Mouse (Mus musculus) splenic B cell, adult 2 months (primary cell): ENCODE results near the gene Slc45a2.

ENCODE experiments used
- DNase-seq: peaks from one replicate; pipeline ENCODE4 v3.0.0-alpha.2; 2011; ENCODE audit warnings: low read depth, low spot score
- H3K27me3 ChIP-seq: 2 replicates; pipeline ENCODE4 v1.6.1; 2012; ENCODE audit warnings: mild to moderate bottlenecking, low read length, moderate library complexity, mixed read lengths; ENCODE audit not compliant: control insufficient read depth, poor library complexity, insufficient read depth, severe bottlenecking
- H3K36me3 ChIP-seq: 2 replicates; pipeline ENCODE4 v1.6.1; 2012; ENCODE audit warnings: mild to moderate bottlenecking, low read length, moderate library complexity, mixed read lengths; ENCODE audit not compliant: control insufficient read depth, poor library complexity, insufficient read depth, severe bottlenecking

Slc45a2 gene

GRCm38 (mm10) chr15:11000421-11000820 lies at the start of gene Slc45a2:
TSS of gene Slc45a2 (plus strand) at chr15:11000721.
- H3K27me3 ChIP-seq, result no peaks in the 10 kb centered on the region
- H3K36me3 ChIP-seq, result 0 out of 2 replicates have a peak, but pooled peaks cover 2% of the 10 kb centered on the region
- no peak for DNase-seq

GRCm38 (mm10) chr15:10951951-10952759 lies 48.4 kb upstream of the Slc45a2 start, which contains the start of gene C1qtnf3:
TSS of gene C1qtnf3 (plus strand) at chr15:10952332.
- Histone ChIP-seq H3K27me3 (no peaks in the 10 kb centered on the region), H3K36me3 (no peaks in the 10 kb centered on the region)
- DNase-seq, result no peak

- no peaks in the 10 kb centered on the region for H3K36me3 ChIP-seq
- no peaks in the 10 kb centered on the region for H3K27me3 ChIP-seq
- DNase-seq, result no peak
Observed at GRCm38 (mm10) chr15:10952760-10953305, 47.7 kb upstream of the Slc45a2 start.

- no peak for DNase-seq
- no peaks in the 10 kb centered on the region for H3K27me3 ChIP-seq
Observed at GRCm38 (mm10) chr15:10953465-10953864, 47.1 kb upstream of the Slc45a2 start.

DNA sequence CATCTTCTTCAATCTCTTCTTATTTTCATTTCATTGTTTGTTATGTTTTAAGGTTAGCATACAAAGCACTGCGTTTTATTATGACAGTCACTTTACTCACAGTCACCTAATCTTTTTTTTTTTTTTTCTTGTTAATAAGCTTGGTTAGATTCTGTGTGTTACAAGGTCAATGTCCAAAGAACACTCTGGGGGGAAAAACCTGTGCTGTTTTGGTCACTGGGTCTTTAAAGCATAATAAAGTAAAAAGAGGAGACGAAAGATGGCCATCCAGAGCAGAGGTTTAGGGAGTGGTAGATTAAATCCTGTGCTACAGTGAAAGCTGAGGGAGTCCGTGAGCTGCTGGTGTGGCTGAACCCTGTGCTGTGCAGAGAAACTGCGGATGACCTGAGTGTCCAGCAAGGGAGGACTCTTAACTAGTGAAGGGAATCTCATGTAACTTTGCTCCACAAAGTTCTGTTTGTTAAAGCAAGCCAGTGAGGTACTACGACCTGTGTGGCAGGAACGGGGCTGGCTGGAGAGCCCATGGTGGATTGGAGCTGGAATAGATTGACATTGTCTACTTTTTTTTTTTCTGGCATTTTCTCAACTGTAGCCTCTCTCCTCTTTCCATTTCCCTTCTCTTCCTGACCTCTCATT lies 46.0 kb upstream of the Slc45a2 start:
- Histone ChIP-seq H3K36me3 (no peaks in the 10 kb centered on the region), H3K27me3 (no peaks in the 10 kb centered on the region)
- DNase-seq, result no peak

More at GRCm38 (mm10) chr15:10953465-10953864, 47.1 kb upstream of the Slc45a2 start:
- no peaks in the 10 kb centered on the region for H3K36me3 ChIP-seq

GRCm38 (mm10) chr15:10955156-10955555 lies 45.4 kb upstream of the Slc45a2 start:
- DNase-seq, result no peak
- no peaks in the 10 kb centered on the region for H3K27me3 ChIP-seq

DNA sequence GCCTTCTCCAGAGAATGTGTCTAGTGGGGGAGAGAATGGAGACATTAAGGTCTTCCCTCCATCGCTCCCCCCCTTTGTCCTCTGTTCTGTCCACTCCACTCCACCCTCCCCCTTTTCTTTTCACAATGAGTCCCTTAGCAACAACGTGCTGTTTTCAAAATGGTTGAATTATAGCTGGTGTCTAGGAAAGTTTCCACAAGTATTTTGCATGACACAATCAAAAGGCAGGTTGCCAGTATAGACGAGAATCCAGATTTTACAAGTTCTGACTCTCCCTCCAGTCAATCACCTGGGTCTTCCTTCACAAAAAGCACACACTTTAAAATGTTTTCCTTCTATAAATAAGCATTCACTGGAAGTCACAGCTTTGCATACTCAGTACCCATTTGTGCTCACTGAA lies 43.8 kb upstream of the Slc45a2 start:
- no peaks in the 10 kb centered on the region for H3K27me3 ChIP-seq
- H3K36me3 ChIP-seq, result no peaks in the 10 kb centered on the region
- DNase-seq, result no peak

More at GRCm38 (mm10) chr15:10955156-10955555, 45.4 kb upstream of the Slc45a2 start:
- no peaks in the 10 kb centered on the region for H3K36me3 ChIP-seq

DNA sequence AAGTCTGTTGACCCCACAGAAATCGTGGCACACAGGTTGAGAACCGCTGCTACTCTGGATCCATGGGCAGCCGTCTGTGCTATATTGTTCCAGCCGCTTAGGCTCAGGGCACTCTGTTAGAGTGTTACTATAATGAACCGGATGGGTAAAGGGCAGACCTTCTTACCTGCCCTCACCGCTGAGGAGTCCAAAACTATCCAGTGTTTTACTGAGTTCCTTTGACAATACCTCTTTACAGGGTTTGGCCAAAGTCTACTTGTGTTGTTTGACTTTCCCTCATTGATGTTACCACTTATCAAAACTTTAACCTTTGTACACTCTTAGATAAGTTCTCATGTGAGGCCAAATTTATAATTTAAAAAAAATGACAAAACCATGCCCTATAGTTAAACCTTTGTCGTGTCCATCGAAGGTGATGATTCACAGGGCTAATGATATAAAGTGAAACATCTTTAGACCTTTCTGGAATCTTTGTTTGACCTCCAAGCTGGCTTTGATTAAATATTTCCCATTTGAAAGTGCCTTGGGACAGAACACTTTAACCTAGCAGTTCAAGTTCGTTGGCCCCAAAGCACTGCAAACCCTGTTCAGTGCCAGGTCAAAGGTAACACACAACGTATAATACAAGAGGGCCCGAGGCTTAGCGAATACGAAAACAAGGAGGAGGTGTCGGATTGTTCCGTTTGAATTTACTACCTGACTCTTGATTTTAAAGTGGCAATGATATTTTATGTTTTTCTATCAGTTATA lies 41.1 kb upstream of the Slc45a2 start:
- DNase-seq, result no peak
- Histone ChIP-seq H3K27me3 (no peaks in the 10 kb centered on the region), H3K36me3 (no peaks in the 10 kb centered on the region)

DNA sequence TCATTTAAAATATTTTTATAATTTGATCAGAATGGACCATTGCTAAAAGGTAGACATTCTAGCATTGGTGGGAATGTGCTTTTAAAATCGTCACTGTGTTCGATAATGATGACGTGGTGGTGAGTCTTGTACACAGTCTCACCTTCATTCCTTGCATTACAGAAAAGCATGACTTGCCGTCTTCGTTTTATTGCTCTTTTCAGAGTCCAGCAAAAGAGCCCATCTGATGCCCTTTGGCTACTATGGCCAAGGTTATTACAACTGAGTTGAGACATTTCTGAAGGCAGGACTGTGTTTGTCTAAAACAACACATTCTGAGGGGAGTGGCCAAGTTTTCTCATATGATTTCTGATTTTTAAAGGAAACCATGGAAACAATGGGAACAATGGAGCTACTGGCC lies 40.3 kb upstream of the Slc45a2 start:
- no peak for DNase-seq
- Histone ChIP-seq H3K27me3 (no peaks in the 10 kb centered on the region), H3K36me3 (no peaks in the 10 kb centered on the region)

DNA sequence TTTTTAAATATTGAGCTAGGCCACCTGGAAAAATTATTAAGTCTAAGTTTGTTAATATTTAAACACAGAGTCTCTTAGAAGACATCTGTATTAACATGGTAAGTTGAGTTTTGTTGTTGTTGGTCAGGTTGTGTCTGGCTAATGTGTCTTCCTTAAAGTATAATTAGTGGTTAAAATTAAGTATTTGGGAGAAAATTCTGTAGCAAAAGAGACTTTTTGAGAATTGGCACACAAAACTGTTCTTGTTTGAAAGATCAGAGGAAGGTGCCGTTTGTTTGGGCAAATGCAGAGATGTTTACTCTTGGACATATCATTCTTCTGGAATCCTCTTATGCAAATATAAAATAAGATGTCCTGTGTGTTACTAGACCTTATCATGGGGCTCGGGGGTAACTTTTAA lies 37.9 kb upstream of the Slc45a2 start:
- no peaks in the 10 kb centered on the region for H3K27me3 ChIP-seq
- H3K36me3 ChIP-seq, result no peaks in the 10 kb centered on the region
- no peak for DNase-seq

DNA sequence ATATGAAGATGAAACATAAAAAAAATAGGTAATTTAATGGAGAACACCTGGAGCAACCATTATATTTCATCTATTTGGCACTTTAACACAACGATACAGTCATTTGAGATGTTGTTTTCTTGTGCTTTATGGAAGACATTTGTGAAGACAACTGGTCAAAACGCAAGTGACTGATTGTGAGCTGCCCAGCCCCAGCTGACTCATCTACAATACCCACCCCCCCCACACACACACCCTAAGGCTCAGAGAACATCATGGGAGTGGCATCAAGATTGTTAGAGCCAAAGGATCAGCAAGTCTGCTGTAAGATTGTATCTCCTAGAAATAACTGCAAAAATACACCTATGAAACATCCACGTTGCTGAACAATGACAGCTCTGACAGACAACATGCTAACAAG lies 31.1 kb upstream of the Slc45a2 start:
- Histone ChIP-seq H3K27me3 (no peaks in the 10 kb centered on the region), H3K36me3 (no peaks in the 10 kb centered on the region)
- DNase-seq, result no peak

DNA sequence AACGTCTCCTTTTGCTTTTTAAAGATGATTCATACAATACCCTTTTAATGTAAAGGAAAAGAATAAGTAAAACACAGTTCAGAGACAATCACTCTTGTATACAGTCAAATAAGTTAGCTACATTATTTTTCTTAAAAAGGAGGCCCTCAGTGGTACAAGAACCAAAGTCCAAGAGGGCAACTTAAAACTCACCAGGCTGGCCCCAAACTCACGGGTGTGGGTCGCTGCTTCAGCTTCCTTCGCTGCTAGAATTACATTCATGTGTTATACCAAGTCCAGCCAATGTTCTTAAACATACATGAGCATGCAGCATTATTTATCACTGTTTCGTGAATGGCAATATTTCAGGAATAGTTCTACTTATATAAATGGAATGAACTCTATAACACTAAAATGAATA lies 29.7 kb upstream of the Slc45a2 start:
- H3K36me3 ChIP-seq, result no peaks in the 10 kb centered on the region
- no peak for DNase-seq
- H3K27me3 ChIP-seq, result no peaks in the 10 kb centered on the region

DNA sequence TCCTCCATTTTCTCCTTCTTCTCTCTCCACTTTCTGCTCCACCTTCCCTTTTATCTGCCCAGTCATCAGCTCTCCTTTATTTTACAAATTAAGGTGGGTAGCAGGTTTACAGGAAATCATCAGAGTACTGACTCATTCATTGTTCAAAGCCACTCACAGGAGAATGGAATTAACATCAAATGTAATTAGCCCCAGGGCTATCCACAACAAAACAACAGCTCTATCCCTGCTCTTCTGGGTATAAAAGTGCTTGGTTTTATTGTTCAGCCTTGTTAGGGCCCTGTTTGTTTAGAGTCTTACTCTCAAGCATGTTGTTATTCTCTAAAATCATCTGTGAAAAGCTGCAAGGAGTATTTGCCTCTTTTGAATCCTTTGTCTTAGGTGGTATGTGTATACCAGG lies 23.4 kb upstream of the Slc45a2 start:
- no peak for DNase-seq
- H3K27me3 ChIP-seq, result 0 out of 2 replicates have a peak, but pooled peaks cover 1% of the 10 kb centered on the region
- H3K36me3 ChIP-seq, result no peaks in the 10 kb centered on the region

- DNase-seq, result no peak
- H3K36me3 ChIP-seq, result no peaks in the 10 kb centered on the region
- 0 out of 2 replicates have a peak, but pooled peaks cover 1% of the 10 kb centered on the region for H3K27me3 ChIP-seq
Observed at GRCm38 (mm10) chr15:10980712-10981111, 19.8 kb upstream of the Slc45a2 start.
